19 mouse cellular contexts compared by ENCODE assay signal in the genomic region with DNA sequence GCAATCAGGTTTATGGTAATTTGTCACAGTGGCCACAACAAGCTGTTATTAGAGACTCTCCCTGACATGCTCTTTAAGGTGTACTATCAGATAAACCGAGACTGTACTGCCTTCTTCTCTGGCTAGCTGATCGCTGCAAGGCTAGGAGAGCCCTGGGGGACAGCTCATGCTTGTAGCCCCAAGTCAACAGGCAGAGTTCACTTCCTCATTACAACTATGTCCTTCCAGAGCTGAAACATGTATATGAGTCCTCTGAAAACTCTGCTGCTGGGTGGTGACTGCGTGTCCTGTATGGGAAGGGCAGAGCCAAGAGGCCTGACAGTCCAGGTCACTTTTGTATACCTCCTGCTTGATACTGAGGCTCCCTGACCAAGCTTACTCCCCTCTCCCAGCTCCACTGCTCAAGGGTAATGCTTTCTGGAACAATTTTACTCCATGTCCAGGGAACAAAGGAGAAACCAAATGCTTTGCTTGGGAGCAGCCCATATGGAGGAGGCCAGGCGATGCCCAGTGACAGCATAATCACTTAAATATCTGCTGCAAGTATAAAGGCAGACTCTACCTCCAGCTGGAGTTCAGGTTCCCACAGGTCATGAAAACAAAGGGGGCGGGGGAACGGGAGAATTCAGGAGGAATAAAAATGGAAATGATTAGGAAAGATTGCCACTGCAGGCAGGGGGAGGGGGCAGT.
DNase-seq lines count a peak whose midpoint lies in the region; ATAC-seq lines count a peak whose summit lies in the region.
"Had no signal": no experiment of that assay in that cellular context is flagged by ENCODE, and none has a peak within 500 bp of the region (broad histone marks: within the 10 kb centered on the region; RNA-seq: fewer than 3 reads in every experiment).

No protein-coding gene starts in this region.

- no peaks in the 10 kb centered on the region for H3K36me3 ChIP-seq in kidney, embryonic 16.5 days (ENCODE audit: insufficient read depth, low read length)
- no peaks in the 10 kb centered on the region for H3K36me3 ChIP-seq in embryonic facial prominence, embryonic 14.5 days (ENCODE audit: control insufficient read depth, insufficient read depth, low read length)
- H3K36me3 ChIP-seq in limb, embryonic 12.5 days: no peaks in the 10 kb centered on the region
- H3K36me3 ChIP-seq: liver, embryonic 15.5 days; neural tube, embryonic 12.5 days; stomach, embryonic 15.5 days had no signal

- DNase-seq in kidney, adult 9 months: no peak
- DNase-seq in embryonic facial prominence, embryonic 14.5 days (ENCODE audit: low spot score): peak; percentile 34
- peak; percentile 22 for DNase-seq in retina, postnatal 1 day
- DNase-seq in layer of hippocampus, postnatal 10 days (ENCODE audit: low spot score in 2 of 2): no peak
- DNase-seq in MN1 (ENCODE audit: low spot score): no peak
- DNase-seq in ovary, postnatal 14 days (ENCODE audit: low spot score): no peak
- DNase-seq: adrenal gland, adult 2 months; kidney, postnatal 36 days; lung, postnatal 4 days; right cerebral cortex, postnatal 25 days; thymus, postnatal 36 days had no signal

- H3K27me3 ChIP-seq in kidney, embryonic 16.5 days (ENCODE audit: insufficient read depth, low read length): no peaks in the 10 kb centered on the region
- H3K27me3 ChIP-seq in embryonic facial prominence, embryonic 14.5 days (replicated peaks; ENCODE audit: control insufficient read depth, insufficient read depth, low read length): no peaks in the 10 kb centered on the region
- no peaks in the 10 kb centered on the region for H3K27me3 ChIP-seq in limb, embryonic 12.5 days
- H3K27me3 ChIP-seq: liver, embryonic 15.5 days; stomach, embryonic 15.5 days had no signal

- peak; percentile 27; the same call in 1 of the 2 replicates for ATAC-seq in kidney, embryonic 16.5 days (ENCODE audit: low FRiP score, low TSS enrichment)
- ATAC-seq in embryonic facial prominence, embryonic 14.5 days (ENCODE audit: low read depth): peak; percentile 49; the same call in 1 of the 2 replicates
- ATAC-seq in limb, embryonic 12.5 days (ENCODE audit: insufficient number of reproducible peaks, insufficient read depth, low FRiP score, low TSS enrichment, low read depth): no peak; the same call in 1 of the 2 replicates
- ATAC-seq: inflammation-experienced regulatory T-cells, adult 6 months; Patski had no signal

- no peak overlapping the region for H3K9ac ChIP-seq in kidney, embryonic 16.5 days (replicated peaks; ENCODE audit: low read length)
- no peak overlapping the region for H3K9ac ChIP-seq in embryonic facial prominence, embryonic 14.5 days (ENCODE audit: low read depth, low read length)
- no peak overlapping the region for H3K9ac ChIP-seq in limb, embryonic 12.5 days (replicated peaks)
- H3K9ac ChIP-seq: liver, embryonic 15.5 days; neural tube, embryonic 12.5 days; stomach, embryonic 15.5 days had no signal

- no peak overlapping the region for H3K27ac ChIP-seq in kidney, embryonic 16.5 days (ENCODE audit: low read length)
- peak overlapping the region; percentile 0; the same call in 1 of the 2 replicates for H3K27ac ChIP-seq in embryonic facial prominence, embryonic 14.5 days (replicated peaks; ENCODE audit: low read depth, low read length)
- H3K27ac ChIP-seq in limb, embryonic 12.5 days: peak overlapping the region; percentile 56
- H3K27ac ChIP-seq: left cerebral cortex, adult 2 months; liver, embryonic 15.5 days; neural tube, embryonic 12.5 days; stomach, embryonic 15.5 days had no signal

- 46% methylated on average over 6 of the region's 6 CpGs for WGBS in kidney, embryonic 16.5 days
- WGBS in embryonic facial prominence, embryonic 14.5 days: 31% methylated on average over 6 of the region's 6 CpGs
- 43% methylated on average over 6 of the region's 6 CpGs for WGBS in limb, embryonic 12.5 days

- H3K4me2 ChIP-seq in kidney, embryonic 16.5 days (replicated peaks; ENCODE audit: low read depth, low read length): no peak overlapping the region
- H3K4me2 ChIP-seq in embryonic facial prominence, embryonic 14.5 days (ENCODE audit: low read depth, low read length): no peak overlapping the region
- no peak overlapping the region for H3K4me2 ChIP-seq in limb, embryonic 12.5 days
- H3K4me2 ChIP-seq: liver, embryonic 15.5 days; neural tube, embryonic 12.5 days; stomach, embryonic 15.5 days had no signal

- H3K4me1 ChIP-seq in kidney, embryonic 16.5 days (ENCODE audit: insufficient read depth, low read length): peaks cover 4% of the 10 kb centered on the region; the same call in 1 of the 2 replicates
- peaks cover 21% of the 10 kb centered on the region for H3K4me1 ChIP-seq in embryonic facial prominence, embryonic 14.5 days (ENCODE audit: control insufficient read depth, insufficient read depth, low read length)
- H3K4me1 ChIP-seq in limb, embryonic 12.5 days (replicated peaks): peaks cover 29% of the 10 kb centered on the region
- H3K4me1 ChIP-seq: liver, embryonic 15.5 days; stomach, embryonic 15.5 days had no signal

- no peaks in the 10 kb centered on the region for H3K9me3 ChIP-seq in kidney, embryonic 16.5 days (ENCODE audit: low read length)
- no peaks in the 10 kb centered on the region for H3K9me3 ChIP-seq in embryonic facial prominence, embryonic 14.5 days (ENCODE audit: control insufficient read depth, low read length)
- no peaks in the 10 kb centered on the region for H3K9me3 ChIP-seq in limb, embryonic 12.5 days
- H3K9me3 ChIP-seq: liver, embryonic 15.5 days; neural tube, embryonic 12.5 days; stomach, embryonic 15.5 days had no signal

- no peak overlapping the region for H3K4me3 ChIP-seq in kidney, embryonic 16.5 days (ENCODE audit: low read length)
- no peak overlapping the region for H3K4me3 ChIP-seq in embryonic facial prominence, embryonic 14.5 days (ENCODE audit: low read depth, low read length)
- no peak overlapping the region for H3K4me3 ChIP-seq in limb, embryonic 12.5 days (replicated peaks)
- H3K4me3 ChIP-seq: left cerebral cortex, adult 2 months; liver, embryonic 15.5 days; neural tube, embryonic 12.5 days; stomach, embryonic 15.5 days had no signal

Comparison
In these comparisons a context has a peak if more than half of its experiments do, and no peak if none do; other contexts are left out.
1. DNase-seq: peak in embryonic facial prominence, embryonic 14.5 days (single experiment) and retina, postnatal 1 day (single experiment); none in kidney, adult 9 months (single experiment), layer of hippocampus, postnatal 10 days (0 of 2), MN1 (single experiment) and ovary, postnatal 14 days (single experiment).